Mouse (Mus musculus): ENCODE results near the gene Rpap3.

DNA sequence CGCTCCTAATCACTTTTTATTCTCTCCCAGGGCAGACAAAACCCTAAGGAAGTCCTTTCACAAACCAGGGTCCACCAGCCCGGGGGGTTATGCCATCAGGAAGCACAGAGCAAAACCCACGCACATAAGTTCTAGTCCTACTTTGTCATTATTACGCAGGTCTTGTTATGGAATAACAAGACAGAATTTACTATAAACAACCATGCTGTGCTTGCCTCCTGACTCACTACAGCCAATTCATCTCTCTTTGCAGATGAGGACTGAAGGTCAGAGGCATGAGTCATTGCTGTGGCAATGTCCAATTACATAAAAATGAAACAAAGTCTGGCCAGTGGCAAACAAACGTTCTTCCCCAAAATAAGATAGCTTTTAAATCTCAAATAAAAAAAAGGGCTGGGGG, 12.2 kb downstream of the Rpap3 start:
- TF ChIP-seq POLR2A (IDR thresholded peaks at IDR 0.05; ENCODE audit: insufficient read depth, low read depth, low read length) (no peak), CTCF (IDR thresholded peaks at IDR 0.05; ENCODE audit: insufficient read depth, low read depth, low read length) (no peak)

Data from olfactory bulb, adult 2 months (tissue).